ENCODE assay signal across 8 mouse cellular contexts in genomic region chr10:7955634-7956121, GRCm38 (mm10). TPM values are rescaled to one million over a fixed set of nuclear protein-coding genes. Genes with fewer than 3 reads are reported as not detected.
DNase-seq lines count a peak whose midpoint lies in the region; ATAC-seq lines count a peak whose summit lies in the region.

No protein-coding gene starts in this region.

- no peaks in the 10 kb centered on the region for H3K9me3 ChIP-seq in heart, embryonic 13.5 days

- no peaks in the 10 kb centered on the region for H3K27me3 ChIP-seq in heart, embryonic 13.5 days (replicated peaks)

- H3K4me3 ChIP-seq in heart, embryonic 13.5 days: peak overlapping the region; percentile 95

- peaks cover 58% of the 10 kb centered on the region for H3K4me1 ChIP-seq in heart, embryonic 13.5 days

- H3K27ac ChIP-seq in heart, embryonic 13.5 days (replicated peaks): peak overlapping the region; percentile 99

- H3K9ac ChIP-seq in heart, embryonic 13.5 days: peak overlapping the region; percentile 100

- peak; percentile 23 for ATAC-seq in heart, embryonic 13.5 days (ENCODE audit: extremely low read depth, insufficient number of reproducible peaks, low FRiP score, low TSS enrichment)

- H3K36me3 ChIP-seq in heart, embryonic 13.5 days: peaks cover 4% of the 10 kb centered on the region

- 0% methylated on average over 6 of the region's 76 CpGs for WGBS in heart, embryonic 13.5 days

- DNase-seq in B cell, adult 2 months: peak; percentile 54 to 66
- peak; percentile 69 for DNase-seq in Muller cell, postnatal 12 days (ENCODE audit: inconsistent ontology term)
- DNase-seq in embryo, embryonic 10.5 days (ENCODE audit: low spot score): peak; percentile 51
- DNase-seq in layer of hippocampus, adult 8-10 months (ENCODE audit: low spot score in 2 of 2): peak; percentile 31 to 34
- peak; percentile 64 for DNase-seq in lung, postnatal 10 days
- peak; percentile 68 for DNase-seq in right cerebral cortex, postnatal 25 days
- DNase-seq in yolk sac, embryonic 10.5 days (ENCODE audit: low spot score): no peak

- peak overlapping the region; percentile 74 for H3K4me2 ChIP-seq in heart, embryonic 13.5 days

RNA-seq across cellular contexts. Expression of gene Tab2, which starts 0.4 kb away (rescaled TPM):
- 17.1 and 17.2 TPM in 2 replicates for polyA plus RNA-seq in heart, embryonic 13.5 days (2015; fragmentation: Nextera tagmentation; extraction: Ambion mirVana)
- total RNA-seq in layer of hippocampus, adult 8-10 months (2022): 10 to 100 TPM; 61.6 to 69.0 (median 66.4) TPM
